Mouse (Mus musculus) gastrocnemius, postnatal 25 days (tissue): Measurements from ENCODE around the gene Ube3c. TPM values are rescaled to one million over a fixed set of nuclear protein-coding genes. Genes with fewer than 3 reads are reported as not detected.
A peak's percentile ranks its signal among the peaks of the same experiment; 100 is the strongest.
"Not testable (repeated sequence)": the region's sequence is repeated elsewhere in the genome, so short reads cannot be mapped to it uniquely, and the experiment has no call there.

Experiments used
- DNase-seq: peaks from one replicate; pipeline ENCODE4 v3.0.0; 2022
- long read RNA-seq, 2 experiments: library from polyadenylated mRNA; stranded (forward); transcript quantifications; one replicate each; pipeline ENCODE4 v2.0.0; 2021
- total RNA-seq, 2 experiments: library from RNA; stranded (reverse); gene quantifications; 1 replicate in 1 of 2; 2 replicates in 1 of 2; pipeline ENCODE4 v1.2.3; 2021

The Ube3c gene
- 10 to 100 TPM; 30.6 to 31.6 TPM for total RNA-seq
- long read RNA-seq, experiment 1, full-length matches to known transcripts: 6 of 12 reads
- long read RNA-seq, experiment 1, partial matches to known transcripts: 3 of 12 reads
- long read RNA-seq, experiment 1, other reads (novel, unspliced or antisense): 3 of 12 reads
- long read RNA-seq, experiment 2, full-length matches to known transcripts: 17 of 29 reads
- long read RNA-seq, experiment 2, partial matches to known transcripts: 5 of 29 reads
- long read RNA-seq, experiment 2, other reads (novel, unspliced or antisense): 7 of 29 reads

DNA sequence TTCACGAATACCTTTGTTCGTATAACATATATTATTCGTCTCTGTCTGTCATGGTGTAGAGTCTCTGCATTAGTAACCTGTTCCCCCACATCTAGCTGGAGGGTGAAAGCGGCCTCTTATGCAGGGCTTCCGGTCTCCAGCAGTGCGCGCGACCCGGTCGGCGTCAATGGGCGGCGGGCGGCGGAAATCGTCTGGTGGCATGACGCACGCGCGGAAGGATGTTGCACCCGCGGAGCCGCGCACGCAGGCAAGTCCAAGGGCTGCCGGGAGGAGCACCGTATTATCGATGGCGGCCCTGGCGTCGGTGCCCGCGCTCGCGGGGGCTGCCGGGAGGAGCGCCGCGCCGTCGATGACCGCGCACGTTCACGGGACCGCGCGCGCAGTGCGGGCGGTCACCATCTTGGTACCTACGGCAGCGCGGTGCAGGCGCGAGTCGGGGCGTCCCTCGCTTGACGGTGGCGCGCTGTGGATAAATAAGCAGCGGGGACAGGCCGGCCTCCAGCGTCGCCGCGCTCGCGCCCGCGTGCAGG, at the start of gene Ube3c:
Gene Ube3c (plus strand): TSS at position 395 of the 530 bp plus-strand sequence.
- peak; percentile 99 for DNase-seq

DNA sequence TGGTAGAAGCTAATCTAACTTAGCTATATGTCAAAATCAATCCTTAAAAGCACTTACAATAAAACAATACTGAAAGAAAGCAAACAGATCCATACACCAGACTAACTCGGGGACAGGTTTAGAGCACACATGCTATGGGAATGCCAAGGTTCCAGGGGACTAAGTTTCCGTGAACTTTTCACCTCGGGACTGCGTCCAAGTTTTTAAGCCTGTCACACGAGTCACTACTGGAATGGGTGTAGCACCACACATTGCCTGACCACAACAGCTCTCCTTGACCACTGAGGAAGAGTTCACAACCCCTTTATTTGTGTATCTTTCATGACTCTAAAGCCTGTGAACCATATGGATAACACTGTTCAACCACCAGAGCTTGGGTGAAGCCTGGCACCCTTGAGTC, 8.9 kb upstream of the Ube3c start:
- DNase-seq: no peak

DNA sequence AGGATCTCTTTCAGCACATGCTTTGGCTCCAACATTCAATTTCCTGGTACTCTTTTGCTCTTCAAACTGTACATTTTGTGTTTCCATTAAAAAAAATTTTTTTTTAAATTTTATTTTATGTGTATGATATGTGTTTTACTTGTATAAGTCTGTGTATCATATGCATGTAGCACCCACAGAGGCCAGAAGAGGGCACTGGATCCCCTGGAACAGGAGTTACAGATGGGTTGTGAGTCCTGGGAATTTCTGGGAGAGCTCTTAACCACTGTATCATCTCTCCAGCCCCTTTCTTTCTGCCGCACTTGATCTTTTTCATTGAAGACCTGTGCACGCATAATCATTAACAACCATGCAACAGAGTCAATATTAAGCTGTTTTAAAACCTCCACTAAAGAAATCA, 8.4 kb upstream of the Ube3c start:
- DNase-seq: no peak

DNA sequence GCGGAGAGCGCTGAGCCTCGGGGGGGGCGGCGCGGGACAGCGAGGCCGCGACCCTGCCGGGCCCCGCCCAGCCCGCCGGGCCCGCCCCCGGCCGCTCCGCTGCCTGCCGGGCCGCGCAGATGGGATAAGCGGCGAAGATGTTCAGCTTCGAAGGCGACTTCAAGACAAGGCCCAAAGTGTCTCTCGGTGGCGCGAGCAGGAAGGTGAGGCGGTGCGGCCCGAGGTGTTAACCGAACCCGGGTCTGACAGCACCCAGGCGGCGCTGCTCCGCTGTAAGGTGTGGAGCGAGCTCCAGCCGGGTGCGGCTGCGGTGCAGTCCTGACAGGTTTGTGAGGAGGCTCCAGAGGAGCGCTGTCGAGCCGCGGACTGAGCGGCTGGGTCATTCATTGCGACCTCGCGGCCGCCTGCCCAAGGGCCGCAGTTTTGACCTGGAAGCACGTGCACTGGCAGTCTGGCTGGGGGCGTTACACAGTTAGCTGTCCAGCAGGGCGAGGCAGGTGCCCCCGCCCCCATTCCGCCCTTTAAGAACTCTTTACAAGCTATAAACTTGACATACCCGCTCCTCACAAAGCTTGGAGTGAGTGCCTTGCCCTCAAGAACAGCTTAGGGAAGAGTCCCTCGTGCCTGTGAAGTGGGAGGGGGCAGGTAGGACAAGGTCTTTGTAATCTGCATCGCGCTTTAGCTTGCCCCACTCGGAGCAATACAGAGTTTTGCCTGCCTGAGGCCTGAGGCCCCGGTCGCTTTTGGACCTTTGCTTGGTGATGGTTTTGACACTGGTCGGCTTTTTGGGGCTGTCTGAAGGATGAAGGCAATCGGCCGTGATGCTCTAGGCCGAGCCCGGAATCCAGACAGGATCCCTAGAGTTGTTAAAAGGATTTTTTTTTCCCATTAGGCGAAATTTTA, 587 bp downstream of the Ube3c start:
- peak; percentile 9 for DNase-seq

DNA sequence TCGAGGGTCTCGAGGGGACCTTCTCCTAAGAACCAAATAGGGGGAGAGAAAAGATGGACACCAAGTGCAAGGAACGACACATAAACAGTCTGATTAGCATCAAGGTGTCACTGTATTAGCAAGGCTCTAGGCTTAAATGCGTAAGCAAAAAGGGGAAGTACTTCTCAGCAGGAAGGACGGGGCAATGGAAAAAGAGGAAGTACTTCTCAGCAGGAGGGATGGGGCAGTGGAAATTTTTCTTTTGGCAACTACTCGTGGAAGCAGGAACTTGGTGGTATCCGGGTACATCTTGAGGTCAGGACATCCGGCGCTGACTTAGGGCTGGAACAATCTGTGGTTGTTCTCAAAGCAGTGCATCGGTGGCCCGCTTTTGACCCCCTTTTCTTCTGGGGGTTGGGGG, 5.2 kb downstream of the Ube3c start:
- DNase-seq: not testable (repeated sequence)

DNA sequence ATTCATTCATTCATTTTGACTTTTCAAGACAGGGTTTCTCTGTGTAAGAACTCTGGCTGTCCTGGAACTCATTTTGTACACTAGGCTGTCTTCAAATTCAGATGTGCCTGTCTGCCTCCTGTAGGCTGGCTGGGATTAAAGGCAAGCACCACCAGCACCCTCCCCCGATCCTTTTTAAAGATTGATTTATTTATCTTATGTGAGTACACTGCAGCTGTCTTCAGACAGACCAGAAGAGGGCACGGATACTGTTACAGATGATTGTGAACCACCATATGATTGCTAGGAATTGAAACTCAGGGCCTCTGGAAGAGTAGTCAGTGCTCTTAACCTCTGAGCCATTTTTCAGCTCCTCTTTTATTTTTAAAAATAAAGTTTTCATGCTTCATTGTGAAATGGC, 6.0 kb downstream of the Ube3c start:
- no peak for DNase-seq

DNA sequence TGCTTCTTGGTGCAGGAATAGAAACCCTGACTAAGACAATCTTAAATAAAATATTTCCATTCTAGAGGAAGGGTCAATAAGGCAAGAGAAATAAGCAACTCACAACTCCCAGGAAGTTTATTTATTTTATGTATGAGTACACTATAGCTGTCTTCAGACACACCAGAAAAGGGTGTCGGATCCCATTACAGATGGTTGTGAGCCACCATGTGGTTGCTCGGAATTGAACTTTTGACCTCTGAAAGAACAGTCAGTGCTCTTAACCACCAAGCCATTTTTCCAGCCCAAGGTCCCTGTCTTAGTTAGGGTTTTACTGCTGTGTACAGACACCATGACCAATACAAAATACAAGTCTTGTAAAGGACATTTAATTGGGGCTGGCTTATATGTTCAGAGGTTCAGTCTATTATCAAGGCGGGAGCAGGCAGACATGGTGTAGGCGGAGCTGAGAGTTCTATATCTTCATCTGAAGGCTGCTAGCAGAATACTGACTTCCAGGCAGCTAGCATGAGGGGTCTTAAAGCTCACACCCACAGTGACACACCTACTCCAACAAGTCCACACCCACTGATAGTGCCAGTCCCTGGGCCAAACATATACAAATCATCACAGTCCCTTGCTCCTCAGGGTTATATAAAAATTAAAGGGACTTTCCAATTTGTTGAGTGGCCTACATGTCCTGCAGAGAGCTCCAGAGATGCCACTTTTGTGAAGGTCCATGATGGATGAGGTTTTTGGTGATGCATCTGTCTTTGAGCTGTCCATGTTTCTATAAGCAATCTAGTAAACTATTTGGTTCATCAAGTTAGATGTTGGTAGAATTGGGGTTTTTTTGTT, 9.0 kb downstream of the Ube3c start:
- no peak for DNase-seq

DNA sequence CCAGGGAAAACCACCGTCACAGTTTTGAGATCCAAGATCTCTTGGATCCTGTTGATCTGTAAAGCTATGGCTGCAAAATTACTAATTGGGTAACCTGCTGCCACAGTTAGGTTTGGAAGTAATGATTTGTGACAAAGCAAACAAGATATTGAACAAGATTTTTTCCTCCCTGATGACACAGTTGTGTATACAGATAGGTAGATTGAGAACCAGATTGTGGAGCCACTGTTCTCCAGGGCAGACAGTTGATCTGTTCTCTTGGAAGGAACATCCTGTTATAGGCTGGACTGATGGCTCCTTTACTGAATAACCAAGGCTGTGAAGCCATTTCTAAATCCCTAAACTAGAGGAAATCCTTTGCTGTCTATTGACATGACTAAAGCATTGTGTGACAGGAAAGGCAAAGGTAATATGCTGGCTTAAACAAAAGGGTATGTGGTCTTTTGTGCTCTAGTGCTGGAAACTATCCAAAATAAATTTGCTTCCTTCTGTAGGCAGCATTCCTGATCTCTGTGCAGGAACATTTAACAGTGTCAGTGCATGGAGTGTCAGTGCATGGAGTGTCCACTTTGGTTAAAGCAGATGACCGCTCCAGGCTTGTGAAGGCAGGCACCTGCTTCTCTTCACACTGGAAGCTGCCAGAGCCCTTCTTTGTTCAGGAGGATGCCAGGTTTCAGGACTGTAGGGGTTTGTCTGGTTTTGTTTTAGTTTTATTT, 15.0 kb downstream of the Ube3c start:
- DNase-seq: no peak

DNA sequence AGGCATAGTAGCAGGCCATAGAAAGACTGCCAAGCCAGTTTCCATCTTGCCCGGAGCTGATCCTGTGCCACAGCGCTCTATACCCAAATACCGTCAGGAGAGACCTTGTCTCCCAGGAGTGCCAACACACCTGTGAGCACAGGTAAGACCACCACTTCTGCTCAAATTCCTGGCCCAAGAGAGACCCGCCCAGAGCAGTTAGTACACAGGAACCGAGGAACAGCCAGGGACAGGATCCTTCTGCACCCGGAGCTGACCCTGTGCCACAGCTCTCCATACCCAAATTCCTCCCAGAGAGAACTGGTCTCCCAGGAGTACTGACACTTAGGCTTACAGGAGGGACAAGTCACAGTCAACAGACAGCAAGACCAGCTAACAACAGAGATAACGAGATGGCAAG, 23.1 kb downstream of the Ube3c start:
- DNase-seq: not testable (repeated sequence)

DNA sequence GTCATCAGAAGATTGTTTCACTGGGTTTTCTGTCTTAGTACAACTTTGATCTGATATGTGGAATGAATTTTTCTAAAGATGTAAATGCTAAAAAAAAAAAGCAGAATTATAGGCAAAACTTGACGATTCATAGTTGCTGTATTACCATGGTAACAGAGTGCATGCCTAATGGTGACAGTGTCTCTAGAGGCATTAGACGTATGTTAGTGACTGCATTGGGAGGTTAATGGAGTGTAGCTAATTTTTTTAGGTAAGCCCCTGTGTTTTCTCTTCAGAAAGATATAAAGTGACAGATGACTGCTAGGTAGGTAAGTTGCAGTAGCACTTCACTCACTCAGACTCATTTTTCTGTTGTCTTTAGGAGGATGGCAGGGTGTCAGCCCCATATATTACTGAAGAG, 37.5 kb downstream of the Ube3c start:
- DNase-seq: no peak

DNA sequence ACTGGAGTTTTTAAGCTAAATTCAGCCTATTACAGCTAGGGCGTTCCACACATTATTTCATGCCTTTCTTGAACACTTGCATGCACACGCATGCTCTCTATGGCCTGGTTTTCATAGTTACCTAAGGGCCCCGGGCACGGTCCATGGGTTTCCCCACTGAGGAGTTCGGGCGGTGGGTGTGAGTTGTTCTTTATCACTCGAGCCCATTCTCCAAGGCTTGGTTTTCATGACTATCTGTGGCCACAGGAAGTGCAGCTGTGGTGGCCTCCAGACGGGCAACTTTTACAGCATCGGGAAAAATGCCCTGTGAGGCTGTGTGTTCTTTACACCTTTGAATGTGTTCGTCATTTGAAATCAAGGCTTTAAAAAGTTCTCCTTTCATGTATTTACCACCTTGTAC, 56.6 kb downstream of the Ube3c start:
- no peak for DNase-seq

DNA sequence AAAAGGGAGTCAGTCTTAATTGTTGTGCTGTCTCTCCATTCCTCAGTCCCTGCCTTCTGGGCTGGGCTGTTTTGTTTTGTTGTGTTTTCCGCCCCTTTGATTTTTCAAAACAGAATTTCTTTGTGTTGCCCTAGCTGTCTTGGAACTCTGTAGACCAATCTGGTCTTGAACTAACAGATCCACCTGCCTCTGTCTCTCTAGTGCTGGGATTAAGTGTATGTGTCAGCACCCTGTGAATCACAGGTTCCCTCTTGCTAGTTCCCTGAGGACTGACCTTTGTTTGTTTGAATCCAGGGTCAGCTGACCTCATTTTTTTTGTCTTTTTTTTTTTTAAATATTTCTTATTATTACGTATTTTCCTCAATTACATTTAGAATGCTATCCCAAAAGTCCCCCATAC, 60.9 kb downstream of the Ube3c start:
- no peak for DNase-seq

DNA sequence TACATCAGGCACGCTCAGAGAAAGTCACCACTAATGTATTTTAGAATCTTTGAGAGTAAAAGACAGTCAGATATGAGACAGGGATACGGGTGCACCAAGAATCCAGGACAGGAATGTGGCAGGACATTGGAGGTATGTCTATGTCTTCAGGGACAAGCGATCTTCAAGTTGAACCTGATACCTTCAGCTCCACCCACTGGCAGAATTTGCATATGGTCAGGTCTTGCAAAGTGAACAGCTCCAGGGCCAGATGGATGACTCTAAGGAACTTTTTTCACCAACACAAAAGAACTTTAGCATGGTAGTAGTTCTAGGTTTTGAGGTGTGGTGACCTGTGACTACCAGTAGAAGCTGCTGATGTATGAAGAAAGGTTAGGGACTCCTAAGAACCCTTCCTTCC, 62.7 kb downstream of the Ube3c start:
- no peak for DNase-seq

DNA sequence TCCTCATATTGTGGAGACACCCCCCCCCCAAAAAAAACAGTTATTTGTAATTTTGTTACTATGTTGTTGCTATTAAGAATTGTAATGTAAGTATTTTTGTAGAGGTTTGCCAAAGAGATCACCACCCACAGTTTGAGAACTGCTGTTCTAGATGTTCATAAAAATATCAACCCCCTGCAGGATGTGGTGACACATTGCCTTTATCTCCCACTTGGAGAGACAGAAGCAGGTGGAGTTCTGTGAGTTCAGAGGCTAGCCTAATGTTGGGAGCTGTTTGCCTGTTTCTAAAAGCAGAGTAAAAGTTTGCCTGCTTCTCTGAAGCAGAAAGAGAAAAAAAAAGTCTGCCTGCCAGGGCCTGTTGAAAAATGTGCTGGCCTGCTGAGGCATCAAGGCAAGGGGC, 67.3 kb downstream of the Ube3c start:
- no peak for DNase-seq

DNA sequence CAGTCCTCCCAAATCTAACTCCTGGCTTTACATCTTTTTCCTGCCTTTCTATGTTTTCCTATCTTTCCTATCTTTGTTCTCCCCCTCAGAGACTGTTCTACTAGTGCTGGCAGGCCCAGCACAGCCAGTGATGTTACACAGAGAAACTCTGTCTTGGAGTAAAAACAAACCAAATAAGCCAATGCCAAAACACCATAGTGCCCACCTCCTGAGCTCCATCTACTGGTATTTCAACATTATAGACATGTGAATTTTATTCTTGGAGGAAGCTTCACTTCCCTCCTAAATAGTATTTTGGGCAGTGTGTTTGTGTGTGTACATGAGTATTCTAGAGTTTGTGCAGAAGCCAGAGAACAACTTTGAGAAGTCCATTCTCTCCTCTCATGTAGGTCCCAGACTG, 67.8 kb downstream of the Ube3c start:
- DNase-seq: no peak

DNA sequence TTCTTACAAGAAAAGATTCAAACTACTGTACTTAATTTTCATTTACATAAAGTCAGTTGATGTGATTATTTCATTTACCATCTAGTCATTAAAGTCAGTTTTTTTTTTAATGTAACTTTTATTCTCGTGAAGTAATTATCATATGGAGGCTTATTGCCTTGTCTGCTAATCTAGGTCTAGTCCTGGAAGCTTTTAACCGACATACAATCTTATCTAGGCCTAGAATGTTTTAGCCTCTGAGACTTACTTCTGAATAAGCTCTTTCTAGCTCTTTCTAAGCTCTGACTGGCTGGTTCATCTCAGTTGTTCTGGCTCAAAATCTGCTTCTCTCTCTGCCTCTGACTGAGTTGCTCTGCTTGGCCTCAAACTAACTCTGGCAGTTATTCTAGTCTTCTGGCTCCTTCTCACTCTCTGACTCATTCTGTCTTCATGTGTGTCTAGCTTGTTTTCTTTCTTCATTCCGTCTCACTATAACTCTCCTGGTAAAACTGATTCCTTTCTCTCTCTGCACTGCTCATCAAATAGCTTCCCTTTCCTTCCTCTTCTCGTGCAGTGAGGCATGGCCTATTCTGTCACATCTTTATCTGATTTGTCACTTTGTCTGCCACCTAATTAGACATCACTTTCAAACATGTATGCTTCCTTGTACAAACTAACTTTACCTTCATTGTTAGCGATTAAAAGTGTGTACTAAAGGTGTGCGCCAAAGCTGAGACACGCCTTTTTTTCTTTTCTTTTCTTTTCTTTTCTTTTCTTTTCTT, 72.3 kb downstream of the Ube3c start:
- no peak for DNase-seq

DNA sequence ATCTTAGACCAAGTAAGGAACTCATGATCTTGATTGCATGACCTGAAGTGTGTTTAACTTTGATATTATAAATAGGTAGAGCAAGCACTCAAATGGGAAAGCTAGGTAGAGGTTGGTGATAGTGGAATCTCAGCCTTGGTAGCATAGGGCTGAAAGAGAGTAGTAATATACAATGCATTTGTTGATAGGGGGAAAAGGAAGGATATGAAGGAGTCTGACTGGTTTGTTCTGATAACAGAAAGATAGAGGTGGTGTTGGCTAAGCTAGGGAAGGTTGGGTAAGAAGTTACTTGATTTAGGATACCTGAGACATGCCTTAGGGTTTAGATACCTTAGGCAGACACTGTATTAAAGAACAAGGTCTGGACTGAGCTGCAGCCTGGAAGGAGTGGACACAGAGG, 82.7 kb downstream of the Ube3c start:
- DNase-seq: no peak

DNA sequence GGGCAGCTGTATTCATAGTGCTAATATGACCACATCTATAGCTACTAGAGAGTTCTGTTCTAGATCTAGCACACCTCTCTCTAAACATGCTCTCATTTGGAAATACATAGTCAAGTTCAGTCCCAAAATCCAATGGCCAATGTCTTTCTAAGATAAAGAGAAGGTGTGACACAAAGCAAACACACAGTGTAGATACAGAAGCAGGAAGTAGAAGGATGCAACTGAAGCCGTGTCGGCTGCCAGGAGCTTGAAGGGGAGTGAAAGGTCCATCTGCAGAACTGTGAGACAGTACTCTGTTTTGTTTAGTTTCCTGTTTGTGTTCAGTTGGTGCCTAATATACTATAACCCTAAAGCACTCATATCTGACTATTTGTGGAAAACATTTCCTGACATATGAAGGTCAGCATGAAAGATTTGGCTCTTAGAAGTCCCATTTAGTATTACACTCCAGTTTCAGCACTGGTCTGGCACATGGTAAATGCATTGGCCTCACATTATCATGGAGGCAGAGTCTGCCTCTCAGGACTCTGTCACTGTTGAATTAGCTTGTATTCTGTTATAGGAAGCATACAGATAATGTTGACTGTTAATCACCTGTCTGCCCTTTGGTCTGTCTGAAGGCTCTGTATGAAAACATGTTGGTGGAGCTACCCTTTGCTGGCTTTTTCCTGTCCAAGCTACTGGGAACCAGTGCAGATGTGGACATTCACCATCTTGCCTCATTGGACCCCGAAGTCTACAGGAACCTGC, 88.7 kb downstream of the Ube3c start:
- no peak for DNase-seq

DNA sequence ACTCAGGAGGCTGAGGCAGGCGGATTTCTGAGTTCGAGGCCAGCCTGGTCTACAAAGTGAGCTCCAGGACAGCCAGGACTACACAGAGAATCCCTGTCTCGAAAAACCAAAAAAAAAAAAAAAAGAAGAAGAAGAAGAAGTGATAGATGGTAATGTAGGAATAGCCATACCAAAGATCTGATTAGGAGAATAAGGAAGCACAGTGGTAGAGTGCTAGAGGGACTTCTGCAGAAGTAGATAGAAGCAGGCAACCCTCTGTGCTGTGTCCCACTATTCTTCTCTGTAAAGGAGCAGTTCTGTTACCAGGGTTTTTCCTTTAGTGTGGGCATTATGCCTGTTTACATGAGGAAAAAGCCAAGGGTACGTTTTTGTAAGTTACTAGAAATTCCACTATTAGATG, 92.2 kb downstream of the Ube3c start:
- DNase-seq: not testable (repeated sequence)

DNA sequence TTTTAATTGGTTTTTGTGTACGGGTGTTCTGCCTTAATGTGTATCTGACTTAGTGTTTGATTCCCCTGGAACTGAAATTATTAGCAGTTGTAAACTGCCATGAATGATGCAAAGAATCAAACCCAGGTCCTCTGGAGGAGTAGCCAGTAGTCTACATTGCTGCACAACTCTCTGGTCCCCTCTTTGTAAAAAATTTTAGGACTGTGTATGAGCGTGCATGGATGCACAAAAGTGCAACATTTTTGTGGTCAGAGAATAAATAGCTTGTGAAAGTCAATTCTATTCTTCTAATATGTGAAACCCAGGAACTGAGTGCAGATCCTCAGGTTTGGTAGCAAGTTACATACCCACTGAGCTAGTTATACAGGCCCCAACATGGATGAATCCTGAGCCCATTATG, 96.3 kb downstream of the Ube3c start:
- DNase-seq: no peak
